Mouse (Mus musculus) spleen, postnatal 4 days (tissue): ENCODE measurements around the gene Aimp2.

Experiments used
- DNase-seq, 2 experiments: peaks; one replicate each; pipeline ENCODE4 v3.0.0; 2022; ENCODE audit warnings: low spot score in 2 of 2

Aimp2 gene

GRCm38 (mm10) chr5:143902111-143902510 lies 7.5 kb downstream of the Aimp2 start:
- no peak for DNase-seq

DNA sequence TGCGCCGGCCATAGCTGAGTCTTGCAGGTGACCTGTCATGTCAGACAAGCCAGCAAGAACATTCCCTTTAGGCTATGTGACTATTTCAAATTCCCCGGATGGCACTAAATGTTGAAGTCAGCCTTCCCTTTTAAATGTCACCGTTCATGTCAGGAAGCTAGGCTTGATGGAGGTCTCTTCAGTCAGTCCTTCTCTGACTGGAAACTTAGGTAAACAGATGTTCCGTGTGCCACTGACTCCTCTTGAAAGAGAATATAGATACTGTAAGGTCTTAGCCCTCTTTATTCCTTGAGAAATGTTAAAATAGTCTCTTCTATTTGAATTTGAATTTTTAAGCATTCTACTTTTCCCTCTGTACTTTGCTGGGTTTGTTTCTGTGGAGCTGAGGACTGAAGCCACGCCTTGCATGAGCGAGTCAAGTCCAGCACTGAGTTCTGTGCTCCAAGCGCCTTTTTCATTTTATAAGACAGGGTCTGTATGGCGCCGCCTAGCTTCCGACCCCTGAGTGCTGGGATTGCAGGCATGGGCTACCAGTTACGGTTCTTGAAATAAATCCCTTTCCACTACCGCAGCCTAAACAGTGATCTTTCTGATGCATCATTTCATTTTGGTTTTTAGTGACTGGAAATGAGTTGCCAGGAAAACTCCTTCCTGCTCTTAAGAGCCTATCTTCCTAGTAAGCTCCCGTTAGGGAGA lies 11.9 kb downstream of the Aimp2 start, which contains the start of gene Ankrd61:
Gene Ankrd61, minus strand, starts transcription at position 51 of the 696 bp plus-strand sequence.
- no peak for DNase-seq

DNA sequence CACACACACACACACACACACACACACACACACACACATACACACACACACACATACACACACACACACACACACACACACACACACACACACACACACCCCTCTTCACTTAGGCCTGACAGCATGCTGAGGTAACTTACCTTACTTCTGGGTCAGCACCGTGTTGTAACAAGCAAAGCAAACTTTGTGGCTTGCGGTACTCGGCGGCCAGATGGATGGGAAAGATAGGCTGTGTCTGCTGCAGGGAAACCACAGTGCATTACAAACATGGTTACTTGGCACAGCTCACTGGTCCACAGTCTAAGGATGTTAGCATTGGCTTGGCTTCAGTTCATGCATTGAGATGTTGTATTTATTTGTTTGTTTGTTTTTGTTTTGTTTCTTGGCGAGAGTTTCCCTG lies 16.3 kb downstream of the Aimp2 start:
- no peak for DNase-seq

- no peak for DNase-seq
Observed at GRCm38 (mm10) chr5:143892255-143892886, 17.3 kb downstream of the Aimp2 start.

DNA sequence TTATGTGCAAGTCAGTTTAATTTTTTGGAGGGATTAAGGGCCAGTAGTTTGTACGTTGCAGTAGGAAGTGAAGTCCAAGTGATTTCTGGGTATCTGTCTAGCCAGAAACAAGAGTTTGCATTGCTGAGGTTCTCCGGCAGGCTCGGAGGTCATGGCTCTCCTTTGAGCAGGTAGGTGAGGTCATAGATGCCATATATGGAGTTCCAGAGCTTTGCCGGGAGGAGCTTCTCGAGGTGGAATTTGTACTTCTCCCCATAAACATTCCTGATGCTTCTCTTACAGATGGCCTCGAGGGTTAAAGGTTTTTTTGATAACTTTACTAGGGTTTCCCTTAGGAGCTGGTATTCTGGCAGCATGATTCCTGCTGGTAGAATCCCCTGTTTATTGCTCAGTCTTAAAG lies 18.9 kb downstream of the Aimp2 start:
- no peak for DNase-seq

GRCm38 (mm10) chr5:143885274-143885673 lies 24.4 kb downstream of the Aimp2 start:
- no peak for DNase-seq

GRCm38 (mm10) chr5:143874571-143874970 lies 35.1 kb downstream of the Aimp2 start:
- no peak for DNase-seq

GRCm38 (mm10) chr5:143871547-143872169 lies 38.0 kb downstream of the Aimp2 start:
- no peak for DNase-seq
